Mouse (Mus musculus): ENCODE results near the gene Gm13277. TPM values are rescaled to one million over a fixed set of nuclear protein-coding genes. Genes with fewer than 3 reads are reported as not detected.
"Not testable (repeated sequence)": the region's sequence is repeated elsewhere in the genome, so short reads cannot be mapped to it uniquely, and the experiment has no call there.

The Gm13277 gene
- total RNA-seq (2021): not detected

- peak; percentile 55 for DNase-seq (ENCODE audit: low spot score)
- intact Hi-C loops (cut with DNase I): not testable (repeated sequence)
These were observed at the start of gene Gm13277 for GRCm38 (mm10) chr4:88788402-88788801. Gm13277 (plus strand) TSS chr4:88788632.

- intact Hi-C loops (cut with DNase I): loop anchor here (2.0 to 10.0 kb wide), 2 partner anchors 18 to 644 kb away; partner anchors contain the start of gene Focad
- DNase-seq (ENCODE audit: low spot score): no peak
These were observed 49.4 kb upstream of the Gm13277 start for GRCm38 (mm10) chr4:88739036-88739435.

GRCm38 (mm10) chr4:88741426-88741825 is 47.0 kb upstream of the Gm13277 start:
- no peak for DNase-seq (ENCODE audit: low spot score)
- intact Hi-C loops (cut with DNase I): no loop called here

GRCm38 (mm10) chr4:88742771-88743371 is 45.6 kb upstream of the Gm13277 start:
- intact Hi-C loops (cut with DNase I): no loop called here
- DNase-seq (ENCODE audit: low spot score): no peak

- intact Hi-C loops (cut with DNase I): no loop called here
- no peak for DNase-seq (ENCODE audit: low spot score)
These were observed 44.2 kb upstream of the Gm13277 start for GRCm38 (mm10) chr4:88744207-88744606.

GRCm38 (mm10) chr4:88749926-88750325 is 38.5 kb upstream of the Gm13277 start:
- intact Hi-C loops (cut with DNase I): no loop called here
- DNase-seq (ENCODE audit: low spot score): no peak

DNA sequence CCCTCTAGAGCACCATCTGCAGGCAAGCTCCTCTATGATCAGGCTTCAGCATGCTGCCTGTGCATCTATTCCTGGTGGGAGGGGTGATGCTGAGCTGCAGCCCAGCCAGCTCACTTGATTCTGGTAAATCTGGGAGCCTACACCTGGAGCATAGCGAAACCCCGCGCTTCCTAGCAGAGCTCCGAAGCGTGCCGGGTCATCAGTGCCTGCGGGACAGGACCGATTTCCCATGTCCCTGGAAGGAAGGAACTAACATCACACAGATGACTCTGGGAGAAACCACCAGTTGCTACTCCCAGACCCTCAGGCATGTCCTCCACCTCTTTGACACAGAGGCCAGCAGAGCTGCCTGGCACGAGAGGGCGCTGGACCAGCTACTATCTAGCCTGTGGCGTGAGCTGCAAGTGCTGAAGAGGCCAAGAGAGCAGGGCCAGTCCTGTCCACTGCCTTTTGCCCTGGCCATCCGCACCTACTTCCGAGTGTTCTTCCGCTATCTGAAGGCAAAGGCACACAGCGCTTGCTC is 33.6 kb upstream of the Gm13277 start, which contains the start of gene Gm13271:
Gene Gm13271, plus strand, starts transcription at position 51 of the 523 bp plus-strand sequence.
- intact Hi-C loops (cut with DNase I): not testable (repeated sequence)
- DNase-seq (ENCODE audit: low spot score): peak; percentile 69

DNA sequence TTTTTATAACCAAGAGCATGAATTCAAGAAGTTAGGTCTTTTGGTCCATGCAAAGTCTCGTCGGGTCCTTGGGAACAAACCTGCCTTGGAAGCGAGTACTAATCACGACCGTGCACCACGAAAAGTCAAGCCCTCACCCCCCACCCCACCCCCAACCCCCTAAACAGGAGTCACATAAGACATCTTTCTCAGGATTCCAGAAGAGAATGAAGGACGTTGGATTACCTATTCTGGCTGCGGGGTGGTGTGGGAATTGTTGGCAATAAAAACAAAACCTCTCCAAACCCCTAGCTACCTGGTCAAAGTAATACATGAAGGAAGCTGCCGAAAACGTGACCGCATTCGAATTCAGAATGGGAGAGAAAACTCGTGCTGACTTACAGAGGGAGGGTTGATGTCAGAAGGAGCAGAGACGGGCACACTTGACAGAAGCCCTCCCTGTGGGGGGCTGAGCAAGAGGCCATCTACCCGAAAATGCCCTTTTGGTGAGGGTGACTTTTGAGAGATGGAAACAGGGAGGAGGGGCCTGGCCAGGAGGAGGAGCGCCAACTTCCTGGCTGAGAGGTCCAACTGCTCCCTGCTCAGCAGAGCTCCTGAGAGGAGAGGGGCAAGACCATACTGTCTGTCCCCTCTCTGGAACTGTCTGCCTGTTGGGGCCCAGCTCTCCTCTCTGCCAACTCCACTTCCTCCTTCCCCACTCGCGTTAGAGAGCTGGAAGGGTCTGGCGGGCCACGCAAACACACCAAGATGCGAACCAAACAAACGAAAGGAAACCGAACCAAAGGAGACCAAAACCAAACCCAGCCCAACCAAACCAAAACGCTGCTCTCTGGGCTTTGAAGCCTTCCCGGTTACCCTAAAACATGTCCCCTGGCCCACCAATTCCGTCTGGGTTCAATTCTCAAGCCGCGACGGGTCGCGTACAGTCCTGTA is 31.6 kb upstream of the Gm13277 start:
- DNase-seq (ENCODE audit: low spot score): not testable (repeated sequence)

GRCm38 (mm10) chr4:88757628-88758031 is 30.8 kb upstream of the Gm13277 start:
- intact Hi-C loops (cut with DNase I): loop anchor here (2.0 kb wide), 1 partner anchor 19 kb away; no protein-coding TSS in a partner anchor
- DNase-seq (ENCODE audit: low spot score): peak; percentile 85

More for the DNA sequence above, 31.6 kb upstream of the Gm13277 start:
- intact Hi-C loops (cut with DNase I): loop anchor here (2.0 kb wide), 1 partner anchor 18 kb away; no protein-coding TSS in a partner anchor

DNA sequence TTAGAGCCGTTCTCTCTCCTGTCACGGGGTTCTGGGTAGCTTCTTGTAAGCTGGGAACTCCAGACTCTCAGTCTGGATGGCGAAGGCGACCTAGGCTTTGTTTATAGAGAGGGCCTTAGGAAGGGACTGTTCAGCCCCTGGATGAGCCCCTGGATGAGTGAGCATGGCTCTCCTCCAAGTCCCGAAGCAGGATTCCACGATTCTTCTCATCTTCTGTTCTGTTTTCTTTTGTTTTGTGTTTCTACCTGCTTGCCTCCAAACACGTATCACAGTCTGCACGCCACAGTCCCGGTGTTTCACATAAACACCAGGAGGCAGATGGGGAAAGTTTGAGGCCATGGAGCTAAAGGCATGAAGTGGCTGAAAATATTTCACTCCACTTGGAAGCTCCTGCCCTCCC is 29.7 kb upstream of the Gm13277 start:
- DNase-seq (ENCODE audit: low spot score); intact Hi-C loops (cut with DNase I): not testable (repeated sequence)

DNA sequence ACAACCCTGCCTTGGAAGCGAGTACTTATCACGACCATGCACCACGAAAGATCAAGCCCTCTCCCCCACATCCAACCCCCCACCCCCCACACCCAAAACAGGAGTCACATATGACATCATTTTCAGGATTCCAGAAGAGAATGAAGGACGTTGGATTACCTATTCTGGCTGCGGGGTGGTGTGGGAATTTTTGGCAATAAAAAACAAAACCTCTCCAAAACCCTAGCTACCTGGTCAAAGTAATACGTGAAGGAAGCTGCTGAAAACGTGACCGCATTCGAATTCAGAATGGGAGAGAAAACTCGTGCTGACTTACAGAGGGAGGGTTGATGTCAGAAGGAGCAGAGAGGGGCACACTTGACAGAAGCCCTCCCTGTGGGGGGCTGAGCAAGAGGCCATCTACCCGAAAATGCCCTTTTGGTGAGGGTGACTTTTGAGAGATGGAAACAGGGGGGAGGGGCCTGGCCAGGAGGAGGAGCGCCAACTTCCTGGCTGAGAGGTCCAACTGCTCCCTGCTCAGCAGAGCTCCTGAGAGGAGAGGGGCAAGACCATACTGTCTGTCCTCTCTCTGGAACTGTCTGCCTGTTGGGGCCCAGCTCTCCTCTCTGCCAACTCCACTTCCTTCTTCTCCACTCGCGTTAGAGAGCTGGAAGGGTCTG is 28.7 kb upstream of the Gm13277 start, which contains the start of gene Gm13283:
Gene Gm13283, plus strand, starts transcription at position 510 of the 659 bp plus-strand sequence.
- intact Hi-C loops (cut with DNase I); DNase-seq (ENCODE audit: low spot score): not testable (repeated sequence)

DNA sequence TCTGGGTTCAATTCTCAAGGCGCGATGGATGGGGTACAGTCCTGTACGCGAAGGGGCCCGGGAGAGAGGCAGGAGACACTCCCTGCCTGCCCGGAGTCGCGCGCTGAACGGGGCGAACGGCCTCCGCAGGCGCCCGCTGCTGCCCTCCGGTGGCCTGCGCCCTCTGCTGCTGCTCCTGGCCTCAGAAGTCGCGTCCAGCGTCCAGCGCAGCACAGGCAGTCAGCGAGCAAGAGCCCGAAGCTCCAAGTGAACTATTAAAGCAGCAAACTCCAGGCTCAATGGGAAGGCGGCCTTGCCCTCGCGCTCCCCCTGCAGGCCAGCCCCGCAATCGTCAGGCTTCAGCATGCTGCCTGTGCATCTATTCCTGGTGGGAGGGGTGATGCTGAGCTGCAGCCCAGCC is 28.0 kb upstream of the Gm13277 start:
- DNase-seq (ENCODE audit: low spot score): peak; percentile 77
- intact Hi-C loops (cut with DNase I): not testable (repeated sequence)

- peak; percentile 68 for DNase-seq (ENCODE audit: low spot score)
These were observed 26.7 kb upstream of the Gm13277 start for GRCm38 (mm10) chr4:88761776-88762175.

GRCm38 (mm10) chr4:88762341-88762740 is 26.1 kb upstream of the Gm13277 start:
- intact Hi-C loops (cut with DNase I); DNase-seq (ENCODE audit: low spot score): not testable (repeated sequence)

More at GRCm38 (mm10) chr4:88761776-88762175, 26.7 kb upstream of the Gm13277 start:
- intact Hi-C loops (cut with DNase I): not testable (repeated sequence)

- intact Hi-C loops (cut with DNase I): not testable (repeated sequence)
- DNase-seq (ENCODE audit: low spot score): peak; percentile 54
These were observed 24.9 kb upstream of the Gm13277 start for GRCm38 (mm10) chr4:88763384-88764018.

- intact Hi-C loops (cut with DNase I); DNase-seq (ENCODE audit: low spot score): not testable (repeated sequence)
These were observed 14.9 kb upstream of the Gm13277 start, which contains the start of gene Gm13290 for GRCm38 (mm10) chr4:88773534-88773933. Gm13290 (plus strand) TSS chr4:88773834.

DNA sequence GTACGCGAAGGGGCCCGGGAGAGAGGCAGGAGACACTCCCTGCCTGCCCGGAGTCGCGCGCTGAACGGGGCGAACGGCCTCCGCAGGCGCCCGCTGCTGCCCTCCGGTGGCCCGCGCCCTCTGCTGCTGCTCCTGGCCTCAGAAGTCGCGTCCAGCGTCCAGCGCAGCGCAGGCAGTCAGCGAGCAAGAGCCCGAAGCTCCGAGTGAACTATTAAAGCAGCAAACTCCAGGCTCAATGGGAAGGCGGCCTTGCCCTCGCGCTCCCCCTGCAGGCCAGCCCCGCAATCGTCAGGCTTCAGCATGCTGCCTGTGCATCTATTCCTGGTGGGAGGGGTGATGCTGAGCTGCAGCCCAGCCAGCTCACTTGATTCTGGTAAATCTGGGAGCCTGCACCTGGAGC is 11.8 kb upstream of the Gm13277 start, which contains the start of gene Gm13289:
Gene Gm13289, plus strand, starts transcription at position 301 of the 400 bp plus-strand sequence.
- intact Hi-C loops (cut with DNase I); DNase-seq (ENCODE audit: low spot score): not testable (repeated sequence)

DNA sequence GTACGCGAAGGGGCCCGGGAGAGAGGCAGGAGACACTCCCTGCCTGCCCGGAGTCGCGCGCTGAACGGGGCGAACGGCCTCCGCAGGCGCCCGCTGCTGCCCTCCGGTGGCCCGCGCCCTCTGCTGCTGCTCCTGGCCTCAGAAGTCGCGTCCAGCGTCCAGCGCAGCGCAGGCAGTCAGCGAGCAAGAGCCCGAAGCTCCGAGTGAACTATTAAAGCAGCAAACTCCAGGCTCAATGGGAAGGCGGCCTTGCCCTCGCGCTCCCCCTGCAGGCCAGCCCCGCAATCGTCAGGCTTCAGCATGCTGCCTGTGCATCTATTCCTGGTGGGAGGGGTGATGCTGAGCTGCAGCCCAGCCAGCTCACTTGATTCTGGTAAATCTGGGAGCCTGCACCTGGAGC is 8.9 kb upstream of the Gm13277 start, which contains the start of gene Gm13272:
Gene Gm13272, plus strand, starts transcription at position 301 of the 400 bp plus-strand sequence.
- intact Hi-C loops (cut with DNase I); DNase-seq (ENCODE audit: low spot score): not testable (repeated sequence)

DNA sequence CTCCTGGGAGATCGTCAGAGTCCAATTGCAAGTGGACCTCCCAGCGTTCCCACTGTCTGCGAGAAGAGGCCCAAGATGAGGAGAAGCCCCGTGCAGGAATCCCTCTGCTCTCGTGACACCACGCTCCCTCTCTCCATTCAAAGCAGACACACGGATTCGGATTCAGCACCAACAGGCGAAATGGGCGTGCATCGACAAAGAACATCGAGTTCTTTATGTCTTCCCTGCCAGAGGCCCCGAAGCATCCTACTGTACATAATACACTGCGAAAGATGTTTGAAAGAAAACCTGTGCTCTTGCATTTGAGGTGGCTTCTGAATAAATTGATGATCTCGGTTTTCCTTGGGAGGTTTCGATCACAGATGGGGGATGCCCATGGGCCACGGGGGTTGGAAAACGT is 8.1 kb upstream of the Gm13277 start:
- intact Hi-C loops (cut with DNase I): not testable (repeated sequence)

More for the DNA sequence above, 8.1 kb upstream of the Gm13277 start:
- DNase-seq (ENCODE audit: low spot score): not testable (repeated sequence)

Data from heart, postnatal 25 days (tissue).